Mouse (Mus musculus): Measurements from ENCODE around the gene Olfr67.
"Not testable (repeated sequence)": the region's sequence is repeated elsewhere in the genome, so short reads cannot be mapped to it uniquely, and the experiment has no call there.

- TF ChIP-seq CTCF (IDR thresholded peaks at IDR 0.05; ENCODE audit: control insufficient read depth, insufficient read depth, low read length); POLR2A (IDR thresholded peaks at IDR 0.05; ENCODE audit: borderline replicate concordance, control insufficient read depth, low read depth, low read length): not testable (repeated sequence)
Observed at GRCm38 (mm10) chr7:103827139-103827538, 35.5 kb upstream of the Olfr67 start.

All from bone marrow, adult 2 months (tissue).